13 mouse cellular contexts compared by ENCODE assay signal in the genomic region with DNA sequence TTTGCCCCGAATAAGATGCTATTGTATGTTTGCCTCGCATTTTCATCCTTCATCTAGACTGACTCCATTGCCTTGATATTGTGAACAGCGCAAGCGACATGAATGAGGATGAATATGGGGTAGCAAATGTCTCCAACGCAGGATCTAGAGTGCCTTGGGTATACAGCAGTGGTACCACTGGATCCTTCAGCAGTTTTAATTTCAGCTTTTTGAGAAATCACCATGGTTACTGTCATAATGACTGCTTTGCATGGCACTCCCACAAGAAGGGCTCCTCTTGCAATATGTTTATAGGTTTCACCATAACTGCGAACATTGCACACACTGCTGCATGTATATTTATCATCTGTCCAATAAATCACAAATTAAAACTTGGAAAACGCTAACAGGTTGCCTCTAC.
"Had no signal": no experiment of that assay in that cellular context is flagged by ENCODE, and none has a peak within 500 bp of the region (broad histone marks: within the 10 kb centered on the region; RNA-seq: fewer than 3 reads in every experiment).

No protein-coding gene starts in this region.

- DNase-seq: kidney, postnatal 25 days; liver, embryonic 13.5 days; lung, adult 2 months; lung, postnatal 14 days; lung, postnatal 4 days; thymus, postnatal 25 days had no signal

- H3K27me3 ChIP-seq: liver, embryonic 13.5 days; neural tube, embryonic 12.5 days; neural tube, embryonic 15.5 days; stomach, embryonic 15.5 days had no signal

- H3K9ac ChIP-seq: liver, embryonic 13.5 days; neural tube, embryonic 12.5 days; neural tube, embryonic 15.5 days; stomach, embryonic 15.5 days had no signal

- H3K36me3 ChIP-seq: liver, embryonic 13.5 days; neural tube, embryonic 12.5 days; neural tube, embryonic 15.5 days; stomach, embryonic 15.5 days had no signal

- H3K4me3 ChIP-seq: liver, embryonic 13.5 days; neural tube, embryonic 12.5 days; neural tube, embryonic 15.5 days; stomach, embryonic 15.5 days had no signal

- H3K4me2 ChIP-seq: liver, embryonic 13.5 days; midbrain, embryonic 11.5 days; neural tube, embryonic 12.5 days; stomach, embryonic 15.5 days had no signal

- H3K4me1 ChIP-seq: liver, embryonic 13.5 days; stomach, embryonic 15.5 days had no signal

- H3K9me3 ChIP-seq: liver, embryonic 13.5 days; neural tube, embryonic 12.5 days; neural tube, embryonic 15.5 days; stomach, embryonic 15.5 days had no signal

- H3K27ac ChIP-seq: kidney, postnatal 0 days; layer of hippocampus, adult 2 months; left cerebral cortex, adult 2 months; liver, embryonic 13.5 days; neural tube, embryonic 12.5 days; neural tube, embryonic 15.5 days; stomach, embryonic 15.5 days had no signal
